Mouse (Mus musculus) gastrocnemius, postnatal 25 days (tissue): ENCODE measurements around the gene Ttc30b. TPM values are rescaled to one million over a fixed set of nuclear protein-coding genes. Genes with fewer than 3 reads are reported as not detected.
"Not testable (repeated sequence)": the region's sequence is repeated elsewhere in the genome, so short reads cannot be mapped to it uniquely, and the experiment has no call there.

ENCODE experiments used
- DNase-seq: peaks from one replicate; pipeline ENCODE4 v3.0.0; 2022
- long read RNA-seq, 2 experiments: library from polyadenylated mRNA; stranded (forward); transcript quantifications; one replicate each; pipeline ENCODE4 v2.0.0; 2021
- total RNA-seq, 2 experiments: library from RNA; stranded (reverse); gene quantifications; 1 replicate in 1 of 2; 2 replicates in 1 of 2; pipeline ENCODE4 v1.2.3; 2021

Ttc30b gene
- total RNA-seq = 1 to 10 TPM; 2.3 to 2.8 TPM
- long read RNA-seq, experiment 1, partial matches to known transcripts = 0 of 1 reads
- long read RNA-seq, experiment 1, other reads (novel, unspliced or antisense) = 0 of 1 reads
- long read RNA-seq, experiment 2, transcript Ttc30b-201 (1 exons, 2,737 nt) = major isoform, 5 of 5 reads
- long read RNA-seq, experiment 2, partial matches to known transcripts = 0 of 5 reads
- long read RNA-seq, experiment 2, other reads (novel, unspliced or antisense) = 0 of 5 reads

GRCm38 (mm10) chr2:75938117-75939063 is at the start of gene Ttc30b:
Ttc30b (minus strand) TSS chr2:75938585.
- DNase-seq = peak; percentile 71

- no peak for DNase-seq
Observed at GRCm38 (mm10) chr2:75987739-75988138, 49.4 kb upstream of the Ttc30b start.

GRCm38 (mm10) chr2:75985124-75985523 is 46.7 kb upstream of the Ttc30b start:
- DNase-seq = peak; percentile 33

GRCm38 (mm10) chr2:75983847-75984246 is 45.5 kb upstream of the Ttc30b start:
- DNase-seq = no peak

GRCm38 (mm10) chr2:75983091-75983490 is 44.7 kb upstream of the Ttc30b start:
- DNase-seq = no peak

- DNase-seq = no peak
Observed at GRCm38 (mm10) chr2:75982626-75983025, 44.2 kb upstream of the Ttc30b start.

GRCm38 (mm10) chr2:75981440-75982081 is 43.2 kb upstream of the Ttc30b start, which contains the start of gene Ttc30a1:
Ttc30a1 (minus strand) TSS chr2:75981967.
- peak; percentile 57 for DNase-seq

- not testable (repeated sequence) for DNase-seq
Observed at GRCm38 (mm10) chr2:75980933-75981439, 42.6 kb upstream of the Ttc30b start.

- not testable (repeated sequence) for DNase-seq
Observed at GRCm38 (mm10) chr2:75977752-75978368, 39.5 kb upstream of the Ttc30b start, which contains the start of gene Ttc30a2. Ttc30a2 (minus strand) TSS chr2:75978170.

- not testable (repeated sequence) for DNase-seq
Observed at GRCm38 (mm10) chr2:75976070-75976469, 37.7 kb upstream of the Ttc30b start.

GRCm38 (mm10) chr2:75974131-75974530 is 35.7 kb upstream of the Ttc30b start:
- DNase-seq = no peak

GRCm38 (mm10) chr2:75964972-75965371 is 26.6 kb upstream of the Ttc30b start:
- DNase-seq = peak; percentile 47

- DNase-seq = peak; percentile 36
Observed at GRCm38 (mm10) chr2:75964512-75964911, 26.1 kb upstream of the Ttc30b start.

- DNase-seq = no peak
Observed at GRCm38 (mm10) chr2:75964051-75964450, 25.7 kb upstream of the Ttc30b start.

- no peak for DNase-seq
Observed at GRCm38 (mm10) chr2:75963211-75963840, 24.9 kb upstream of the Ttc30b start.

GRCm38 (mm10) chr2:75960366-75961330 is 22.3 kb upstream of the Ttc30b start:
- DNase-seq = no peak

- no peak for DNase-seq
Observed at GRCm38 (mm10) chr2:75959850-75960365, 21.5 kb upstream of the Ttc30b start.

- DNase-seq = no peak
Observed at GRCm38 (mm10) chr2:75959183-75959849, 20.9 kb upstream of the Ttc30b start.

- DNase-seq = no peak
Observed at GRCm38 (mm10) chr2:75955709-75956108, 17.3 kb upstream of the Ttc30b start.
